Mouse (Mus musculus): ENCODE results near the gene Myocd.

Gene Myocd

DNA sequence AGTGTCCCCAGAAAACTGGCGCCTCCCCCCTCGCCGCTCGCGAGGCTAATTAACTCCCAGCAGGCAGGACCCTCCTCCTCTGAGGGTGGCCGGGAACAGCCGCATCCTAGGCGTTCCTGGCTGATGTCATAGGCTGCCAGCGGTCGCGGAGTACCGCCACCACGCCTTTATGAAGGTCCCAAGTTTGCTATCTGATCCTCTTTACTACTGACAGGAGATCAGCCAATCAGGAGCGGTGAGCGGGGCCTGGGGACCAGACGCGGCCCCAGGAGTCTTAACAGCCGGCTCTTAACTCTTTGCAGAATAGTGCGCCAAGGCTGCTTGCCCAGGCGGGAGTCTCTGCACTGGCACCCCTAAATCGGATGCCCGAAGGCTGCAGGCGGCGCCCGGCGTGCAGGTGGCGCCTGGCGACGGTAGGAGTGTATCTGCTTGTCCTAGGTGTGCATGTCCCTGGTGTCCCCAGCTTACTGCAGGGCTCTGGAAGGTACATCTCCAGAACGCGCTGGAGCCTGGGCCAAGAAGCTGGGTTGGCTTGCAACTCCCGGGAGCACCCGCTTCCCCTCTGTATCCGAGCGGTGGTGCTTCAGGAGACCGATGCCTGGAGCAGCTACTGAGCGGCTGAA is at the start of gene Myocd:
Gene Myocd, minus strand, starts transcription at position 139 of the 623 bp plus-strand sequence.
- DNase-seq (ENCODE audit: low spot score in 2 of 2) = peak; percentile 35 to 37

DNA sequence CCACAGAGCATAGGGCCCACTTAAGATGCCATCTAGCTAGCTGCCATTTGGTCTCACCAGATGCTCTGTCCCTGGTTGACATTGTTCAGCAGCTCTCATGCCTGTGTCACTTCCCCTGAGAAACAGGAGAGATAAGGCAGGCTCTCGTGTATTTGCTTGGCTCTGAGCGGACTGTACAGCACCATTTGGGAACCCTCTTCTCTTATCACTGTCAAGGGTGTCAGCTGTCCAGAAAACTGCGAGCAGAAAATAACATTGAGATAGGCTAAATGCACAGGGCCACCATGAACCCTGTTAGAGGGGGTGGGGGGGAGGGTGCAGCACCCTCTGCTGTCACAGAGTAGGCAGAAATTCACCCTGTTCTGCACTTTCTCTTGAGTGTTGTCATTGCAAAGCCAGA is 34.0 kb upstream of the Myocd start:
- no peak for DNase-seq (ENCODE audit: low spot score in 2 of 2)

DNA sequence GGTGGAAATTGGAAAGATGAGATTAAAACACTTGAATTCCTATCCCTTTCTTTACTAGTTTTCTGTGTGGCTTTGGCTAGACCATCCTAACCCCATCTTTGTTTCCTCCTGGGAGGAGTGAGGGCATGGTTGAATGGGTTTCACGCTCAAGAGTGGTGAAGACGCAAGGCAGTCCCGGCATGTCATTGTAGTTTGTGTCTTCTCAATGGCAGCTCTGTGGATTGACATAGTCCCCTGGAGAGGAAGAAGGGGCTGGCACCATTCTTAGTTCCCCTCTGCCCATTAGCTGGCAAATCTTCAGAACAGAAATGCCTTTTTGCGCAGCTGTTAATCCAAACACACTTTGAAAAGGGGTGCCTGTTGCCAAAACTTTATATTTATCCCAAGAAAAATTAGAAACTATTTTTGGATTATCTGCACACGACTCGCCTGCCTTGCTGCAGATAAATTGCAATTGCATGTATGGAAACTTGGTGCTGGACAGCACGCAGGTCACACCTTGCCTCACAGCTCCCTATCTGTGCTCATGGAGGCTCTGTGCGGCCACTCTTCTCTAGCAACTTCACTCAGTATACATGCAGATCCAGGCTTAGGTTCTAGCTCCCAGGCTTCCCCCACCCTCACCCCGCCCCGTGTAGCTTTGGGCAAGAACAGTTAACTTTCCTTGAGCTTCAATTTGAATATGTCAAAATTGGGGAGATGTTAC is 24.5 kb upstream of the Myocd start:
- DNase-seq (ENCODE audit: low spot score in 2 of 2) = no peak

DNA sequence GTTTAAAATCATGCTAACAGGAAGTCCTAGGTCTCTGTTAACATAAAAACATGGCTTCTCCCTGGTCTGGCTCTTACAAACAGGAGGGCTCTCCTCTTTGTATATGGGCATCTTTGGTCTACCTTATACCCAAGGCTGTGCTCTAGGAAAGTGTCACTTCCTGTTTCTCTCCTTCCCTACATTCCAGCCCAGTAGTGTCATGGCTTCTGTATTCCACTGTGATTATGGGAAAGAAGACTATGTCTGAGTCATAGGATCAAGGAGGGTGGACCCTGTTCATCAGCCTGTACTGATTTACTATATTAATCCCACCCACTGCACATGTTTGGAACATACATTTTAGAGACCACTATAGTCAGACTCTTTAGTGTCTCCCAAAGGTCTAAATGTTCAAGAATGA is 23.2 kb upstream of the Myocd start:
- no peak for DNase-seq (ENCODE audit: low spot score in 2 of 2)

DNA sequence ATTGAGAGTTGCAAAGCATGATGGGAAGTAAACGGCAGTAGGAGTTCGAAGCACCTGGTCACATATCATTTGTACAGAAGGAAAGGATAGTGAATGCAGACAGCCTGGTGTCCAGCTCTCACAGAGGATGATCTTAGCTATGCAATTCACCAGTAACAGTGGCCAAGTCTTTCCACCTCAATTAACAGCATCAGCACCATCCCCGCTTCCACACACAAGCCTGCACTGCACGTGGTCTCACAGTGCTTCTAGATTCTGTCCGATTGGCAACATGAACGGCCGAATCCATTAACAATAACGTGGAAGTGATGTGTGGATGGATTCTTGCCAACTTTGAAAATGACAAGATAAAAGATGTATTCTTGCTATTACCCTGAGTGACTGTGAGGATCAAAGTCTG is 17.9 kb upstream of the Myocd start:
- DNase-seq (ENCODE audit: low spot score in 2 of 2) = no peak

DNA sequence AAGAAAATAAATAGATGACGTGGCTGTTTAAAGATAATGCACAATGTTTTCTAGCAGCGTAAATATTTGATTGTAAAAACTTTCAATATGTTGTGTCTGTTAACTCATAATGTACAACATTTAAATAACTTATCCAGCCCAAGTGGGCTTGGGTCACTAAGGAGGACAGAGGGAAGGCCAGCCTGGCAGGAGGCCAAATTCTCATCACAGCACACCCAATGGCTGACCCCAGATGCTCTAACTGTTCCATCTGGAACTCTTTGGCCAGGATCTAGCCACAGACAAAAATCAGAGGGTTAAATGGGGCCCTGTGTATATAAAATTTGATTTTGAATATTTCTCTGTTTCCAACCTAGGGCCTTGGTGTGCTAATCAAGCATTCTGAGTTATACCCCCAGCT is 16.4 kb upstream of the Myocd start:
- no peak for DNase-seq (ENCODE audit: low spot score in 2 of 2)

DNA sequence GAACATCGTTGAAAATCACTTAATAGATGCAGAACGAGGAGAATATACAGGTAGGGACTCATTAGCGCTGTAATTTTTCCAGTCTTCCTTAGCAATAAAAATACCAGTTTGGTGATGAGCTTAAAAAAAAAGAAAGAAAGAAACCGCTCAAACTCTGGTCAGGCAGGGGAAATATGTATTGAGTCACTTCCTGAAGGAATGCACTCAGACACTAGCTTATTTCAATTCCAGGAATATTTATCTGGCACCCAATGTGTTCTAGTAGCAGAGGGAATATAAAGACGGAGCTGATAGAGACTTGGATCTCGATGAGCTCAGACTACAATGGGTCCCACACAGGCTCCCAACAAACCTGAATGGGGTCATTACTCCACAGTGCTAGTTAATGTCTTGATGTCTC is 5.7 kb upstream of the Myocd start:
- no peak for DNase-seq (ENCODE audit: low spot score in 2 of 2)

DNA sequence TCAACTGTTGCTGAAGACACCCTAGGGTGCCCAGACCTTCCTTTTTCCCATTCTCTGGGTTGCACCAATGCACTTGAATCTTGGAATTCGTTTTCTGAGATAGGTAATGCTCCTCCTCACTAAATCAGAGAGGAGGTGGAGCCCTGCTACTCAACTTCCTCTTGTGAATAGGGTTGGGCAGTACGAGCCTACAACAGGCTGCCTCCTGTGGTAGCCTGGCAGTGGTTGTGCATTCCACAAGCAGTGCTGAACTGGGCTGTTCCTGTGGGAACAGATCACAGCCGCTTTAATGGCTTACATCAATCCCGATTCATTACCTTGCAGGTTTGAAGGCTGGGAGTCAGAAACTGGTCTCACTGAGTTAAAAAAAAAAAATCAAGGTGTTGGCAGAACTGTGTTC is 1.2 kb upstream of the Myocd start:
- DNase-seq (ENCODE audit: low spot score in 2 of 2) = no peak

DNA sequence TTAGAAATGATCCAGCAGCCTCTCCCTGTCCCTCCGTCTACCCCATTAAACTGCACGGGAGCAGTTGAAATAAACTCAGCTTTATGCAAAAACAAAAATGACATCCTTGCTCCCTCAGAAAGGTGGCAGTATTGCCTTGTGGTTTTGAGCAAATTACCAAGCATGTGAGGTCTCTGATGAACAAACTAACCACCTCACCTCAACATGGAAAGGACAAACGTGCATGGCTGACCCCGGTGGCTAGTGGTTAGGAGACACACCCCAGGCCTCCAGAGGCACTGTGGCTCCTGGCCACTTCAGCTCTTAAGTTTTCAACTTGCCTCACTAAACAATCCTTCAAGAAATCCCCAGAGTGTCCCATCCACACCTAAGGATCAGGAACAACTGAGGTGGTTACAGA is 1.5 kb downstream of the Myocd start:
- DNase-seq (ENCODE audit: low spot score in 2 of 2) = peak in 1 of 2 experiments; percentile 39

DNA sequence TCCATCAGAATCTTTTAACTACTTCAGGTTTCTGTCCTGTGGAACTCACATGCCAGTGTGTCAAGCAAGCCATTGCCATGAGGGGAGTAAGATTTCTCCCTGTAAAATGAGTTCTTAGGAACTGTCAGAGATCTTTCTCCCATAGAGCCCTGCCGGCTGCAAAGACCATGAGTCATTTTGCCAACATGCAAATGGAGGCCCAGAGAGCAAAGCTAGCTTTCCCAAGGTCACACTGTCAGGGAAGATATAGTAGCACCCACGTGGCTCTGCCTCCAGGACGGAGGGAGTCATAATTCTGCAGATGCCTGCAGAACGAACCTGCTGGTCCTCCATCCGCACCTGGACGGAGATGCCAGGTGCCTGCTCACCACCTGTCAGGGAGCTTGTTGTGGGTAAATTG is 6.3 kb downstream of the Myocd start:
- DNase-seq (ENCODE audit: low spot score in 2 of 2) = peak in 1 of 2 experiments; percentile 7

DNA sequence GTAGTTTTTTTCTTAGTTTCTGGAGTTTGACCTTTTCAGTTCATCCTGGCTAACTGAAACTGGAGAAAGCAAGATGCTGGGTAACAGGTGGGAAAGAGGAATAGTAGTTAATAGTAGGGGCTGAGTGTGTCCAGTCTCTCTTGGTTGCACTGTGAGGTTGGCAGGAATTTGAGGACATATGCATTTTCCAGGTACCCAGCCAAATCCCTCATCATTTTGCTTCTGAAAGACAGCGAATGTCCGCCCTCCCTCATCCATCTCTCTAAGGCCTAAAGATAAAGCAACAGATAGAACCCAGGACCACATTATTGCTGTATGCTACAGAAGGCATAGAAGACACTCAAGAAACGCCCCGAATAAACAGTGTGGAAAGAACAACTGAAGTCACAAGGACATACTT is 10.8 kb downstream of the Myocd start:
- peak in 1 of 2 experiments; percentile 7 for DNase-seq (ENCODE audit: low spot score in 2 of 2)

DNA sequence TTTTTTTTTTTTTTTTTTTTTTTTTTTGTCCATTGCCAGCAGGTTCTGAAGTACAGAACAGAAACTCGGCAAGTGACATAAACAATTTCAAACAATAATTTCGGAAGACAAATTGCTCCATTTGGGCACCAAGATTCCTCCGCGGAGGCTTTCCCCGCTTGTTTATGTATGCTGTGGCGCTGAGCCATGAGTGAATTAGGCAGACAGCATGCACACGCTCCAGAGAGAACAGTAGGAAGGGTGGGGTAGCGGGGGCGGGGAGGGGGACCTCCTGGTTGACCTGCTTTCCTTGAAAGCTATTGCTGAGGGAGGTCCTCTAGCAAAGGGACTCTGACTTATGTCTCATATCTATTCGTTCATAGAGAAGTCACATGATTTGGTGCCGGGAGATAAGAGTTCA is 13.6 kb downstream of the Myocd start:
- no peak for DNase-seq (ENCODE audit: low spot score in 2 of 2)

DNA sequence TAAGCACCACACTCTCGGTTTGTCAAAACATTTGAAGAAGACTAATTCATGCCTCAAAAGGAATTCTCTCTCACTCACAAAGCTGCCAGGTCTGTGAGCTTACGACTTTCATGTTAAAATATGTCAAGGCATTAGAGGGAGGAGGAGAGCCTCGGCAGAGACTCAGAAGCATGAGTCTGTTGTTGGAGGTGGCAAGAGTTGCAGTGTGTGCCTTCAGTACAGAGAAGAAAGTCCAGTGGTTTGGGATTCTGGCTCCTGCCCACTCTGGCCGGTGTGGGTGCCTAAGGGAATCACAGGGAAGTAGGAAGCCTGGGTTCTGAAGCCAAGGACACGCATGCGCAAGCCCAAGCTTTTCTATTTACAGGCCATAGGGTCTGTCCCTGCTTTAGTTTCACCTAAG is 14.2 kb downstream of the Myocd start:
- no peak for DNase-seq (ENCODE audit: low spot score in 2 of 2)

DNA sequence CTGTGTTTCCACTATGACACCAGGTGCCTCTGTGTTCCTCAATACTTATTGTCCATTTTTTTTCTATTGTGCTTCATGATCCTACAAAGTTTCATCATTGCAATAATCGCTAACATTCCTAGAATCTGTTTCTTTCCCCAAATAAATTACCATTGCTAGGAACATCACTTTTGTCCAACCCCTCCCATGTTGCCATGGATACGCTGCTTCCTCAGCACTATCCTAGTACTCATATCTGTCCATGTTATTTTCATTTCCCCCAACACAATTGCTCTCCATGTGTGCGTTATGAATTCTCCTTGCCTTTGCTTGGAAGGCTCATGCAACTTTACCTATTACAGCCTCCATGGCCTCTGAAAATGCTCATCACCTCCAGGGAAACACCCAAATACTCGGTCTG is 19.4 kb downstream of the Myocd start:
- DNase-seq (ENCODE audit: low spot score in 2 of 2) = peak; percentile 50 to 75

DNA sequence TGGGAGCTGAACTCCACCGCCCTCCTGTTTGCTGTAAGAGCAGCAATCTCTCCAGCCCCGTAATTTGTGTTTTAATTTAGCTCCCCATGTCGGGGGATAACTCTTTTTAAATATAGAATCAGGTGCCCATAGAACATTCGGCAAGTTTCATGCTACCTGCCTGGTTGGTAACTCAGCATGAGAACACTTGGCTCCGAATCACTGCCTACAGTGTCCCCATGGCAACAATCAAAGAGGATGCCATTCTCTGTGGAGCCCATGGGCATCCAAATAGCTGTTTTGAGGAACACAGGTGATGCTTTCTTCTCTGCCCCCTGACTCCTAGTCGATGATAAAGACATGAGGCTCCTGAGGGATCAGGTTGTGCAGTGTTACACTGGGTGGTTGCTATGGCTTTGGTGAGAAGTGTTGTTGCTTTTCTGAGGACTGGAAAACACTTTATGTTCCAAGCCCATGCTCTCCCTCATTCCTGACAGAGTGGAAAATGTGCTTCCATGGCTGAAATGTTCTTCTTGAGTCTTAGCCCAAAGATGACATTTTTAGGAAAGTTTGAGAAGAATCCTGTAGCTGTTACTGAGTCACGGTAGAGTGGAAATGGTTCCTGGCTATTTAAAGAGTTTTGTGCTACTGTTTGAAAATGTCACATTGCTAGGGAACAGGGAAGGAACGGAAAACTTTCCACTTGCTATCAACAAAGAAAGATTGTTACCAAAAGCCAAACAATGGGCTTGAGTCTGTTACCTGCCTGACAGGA is 23.3 kb downstream of the Myocd start:
- peak in 1 of 2 experiments; percentile 28 for DNase-seq (ENCODE audit: low spot score in 2 of 2)

DNA sequence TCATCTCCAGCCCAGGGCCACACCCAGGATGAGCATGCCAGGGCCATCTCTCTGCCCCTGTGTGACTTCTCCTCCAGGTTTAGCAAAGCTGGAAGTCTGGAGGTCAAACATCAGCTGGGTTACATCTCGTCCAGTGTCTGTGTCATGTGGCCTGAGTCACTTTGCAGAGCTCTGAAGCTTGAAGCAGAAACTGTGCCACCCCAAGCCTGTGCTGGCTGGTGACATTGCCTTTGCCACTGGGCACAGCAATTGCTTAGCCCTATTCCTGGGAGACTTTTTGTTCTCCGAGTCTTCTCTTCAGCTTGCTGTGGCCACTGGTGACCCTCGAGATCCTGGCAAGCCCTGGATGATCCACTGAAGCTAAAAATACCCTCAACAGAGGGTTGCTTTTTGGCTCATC is 26.2 kb downstream of the Myocd start:
- no peak for DNase-seq (ENCODE audit: low spot score in 2 of 2)

DNA sequence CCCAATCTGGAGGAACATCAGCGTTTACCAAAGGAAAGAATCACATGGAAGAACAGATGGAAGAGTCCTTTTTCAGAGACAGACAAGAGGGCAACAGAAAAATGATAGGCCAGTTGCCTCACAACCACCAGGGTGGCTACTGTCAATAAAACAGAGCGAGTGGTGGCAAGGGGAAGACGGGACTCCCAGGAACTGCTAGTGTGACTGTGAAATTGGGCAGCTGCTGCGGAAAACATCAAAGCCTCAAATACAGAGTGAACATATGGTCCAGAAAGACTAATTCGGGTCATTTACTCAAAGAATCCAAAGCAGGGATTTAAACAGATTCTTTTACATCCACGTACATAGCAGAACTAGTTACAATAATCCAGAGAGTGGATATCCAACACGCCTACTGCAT is 29.3 kb downstream of the Myocd start:
- no peak for DNase-seq (ENCODE audit: low spot score in 2 of 2)

DNA sequence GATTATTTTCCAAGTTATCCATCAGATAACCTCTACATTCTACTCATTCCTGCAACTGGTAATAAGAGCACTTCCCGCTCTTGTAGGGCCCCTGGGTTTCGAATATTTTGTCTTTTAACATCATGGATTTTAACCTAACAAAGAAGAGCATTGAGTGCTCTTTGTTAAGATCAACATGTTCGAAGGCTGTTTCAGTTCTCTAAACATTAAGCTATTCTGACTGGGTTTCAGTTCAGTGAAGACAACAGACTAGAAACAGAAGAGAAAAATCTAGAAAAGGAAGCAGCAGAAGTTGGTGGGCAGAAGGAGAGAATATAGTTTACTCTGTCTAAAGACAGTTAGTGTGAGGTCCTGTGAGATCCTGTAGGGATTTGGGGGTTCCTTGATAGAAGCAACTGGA is 31.9 kb downstream of the Myocd start:
- no peak for DNase-seq (ENCODE audit: low spot score in 2 of 2)

DNA sequence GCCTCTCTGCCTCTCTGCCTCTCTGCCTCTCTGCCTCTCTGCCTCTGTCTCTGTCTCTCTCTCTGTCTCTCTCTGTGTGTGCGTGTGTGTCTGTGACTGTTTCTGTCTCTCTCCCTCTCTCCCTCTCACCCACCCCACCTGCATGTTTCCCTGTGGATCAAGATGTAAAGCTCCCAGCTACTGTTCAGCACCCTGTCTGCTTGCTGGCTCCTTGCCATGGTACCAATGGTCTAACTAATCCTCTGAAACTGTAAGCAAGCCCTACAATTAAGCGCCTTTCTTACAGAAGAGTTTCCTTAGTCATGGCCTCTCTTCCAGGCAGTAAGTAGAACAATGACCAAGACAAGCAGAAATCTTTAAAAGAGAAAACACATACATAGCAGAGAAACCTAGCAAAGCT is 32.9 kb downstream of the Myocd start:
- no peak for DNase-seq (ENCODE audit: low spot score in 2 of 2)

DNA sequence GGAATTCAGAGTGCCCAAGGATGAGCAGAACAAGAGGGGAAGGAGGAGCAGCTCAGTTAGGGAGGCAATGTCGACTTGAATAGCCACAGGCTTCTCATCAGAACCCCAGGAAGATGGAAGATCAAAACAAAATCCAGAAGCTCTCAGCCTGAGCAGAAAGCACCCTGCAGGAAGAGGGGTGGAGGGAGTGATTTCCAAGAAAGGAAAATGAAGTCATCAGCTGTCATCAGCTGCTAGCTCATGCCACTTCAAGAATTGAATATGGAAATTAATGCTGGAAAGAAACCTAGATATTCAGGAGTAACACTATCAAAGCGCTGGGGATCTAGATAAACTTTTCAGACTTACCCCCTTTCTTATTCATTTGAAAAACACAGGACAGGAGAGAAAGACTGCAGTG is 34.4 kb downstream of the Myocd start:
- no peak for DNase-seq (ENCODE audit: low spot score in 2 of 2)

DNA sequence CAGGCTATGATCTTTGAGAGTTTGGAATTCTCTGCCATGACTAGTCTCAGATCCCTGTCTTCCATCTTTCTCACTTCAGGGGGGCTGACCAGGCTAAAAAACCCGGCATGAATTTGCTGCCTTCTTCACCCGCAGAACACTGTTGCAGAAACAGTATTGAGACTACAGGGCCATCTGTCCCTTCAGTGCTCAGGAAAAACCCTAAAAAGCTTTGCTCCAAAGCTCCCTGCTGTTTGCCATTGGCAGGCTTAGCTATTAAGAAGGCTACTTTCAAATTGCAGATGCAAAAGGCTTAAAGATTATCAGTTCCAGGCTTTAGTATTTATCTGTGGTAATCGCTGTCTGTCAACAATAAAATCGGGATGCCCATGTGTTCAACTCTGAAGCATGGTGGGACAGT is 38.0 kb downstream of the Myocd start:
- DNase-seq (ENCODE audit: low spot score in 2 of 2) = no peak

DNA sequence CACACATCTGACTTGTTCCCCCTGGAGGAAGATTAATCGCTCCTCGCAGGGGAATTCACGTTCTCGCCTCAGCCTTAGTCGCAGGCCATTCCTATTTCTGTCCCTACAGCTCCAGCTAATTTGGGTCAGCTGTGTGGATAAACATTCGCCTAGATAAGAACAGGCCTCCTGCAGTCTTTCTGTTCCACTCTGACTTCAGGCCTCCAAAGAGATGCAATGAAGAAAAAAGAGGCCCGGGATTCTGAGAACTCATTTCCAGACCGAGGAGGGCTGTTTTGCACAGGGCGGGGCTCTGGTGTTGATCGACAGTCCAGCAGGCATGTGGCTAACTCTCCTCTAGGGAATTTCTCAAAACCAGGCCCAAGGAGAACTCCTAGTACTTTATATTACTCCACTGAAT is 43.0 kb downstream of the Myocd start:
- no peak for DNase-seq (ENCODE audit: low spot score in 2 of 2)

Data from right cerebral cortex, postnatal 10 days (tissue).